Mouse (Mus musculus) CD8-positive naive resting alpha-beta T cell, adult 57 days (primary cell): Measurements from ENCODE around the gene Ube2l3. TPM values are rescaled to one million over a fixed set of nuclear protein-coding genes. Genes with fewer than 3 reads are reported as not detected.

Experiments
- total RNA-seq: library from RNA; stranded (reverse); gene quantifications from one replicate; pipeline ENCODE4 v1.2.4, GENCODE M21; 2023

Gene Ube2l3
- 95.6 TPM for total RNA-seq

GRCm38 (mm10) chr16:17202549-17202948 is at the start of gene Ube2l3:
Gene Ube2l3, minus strand, starts transcription at chr16:17202649.

DNA sequence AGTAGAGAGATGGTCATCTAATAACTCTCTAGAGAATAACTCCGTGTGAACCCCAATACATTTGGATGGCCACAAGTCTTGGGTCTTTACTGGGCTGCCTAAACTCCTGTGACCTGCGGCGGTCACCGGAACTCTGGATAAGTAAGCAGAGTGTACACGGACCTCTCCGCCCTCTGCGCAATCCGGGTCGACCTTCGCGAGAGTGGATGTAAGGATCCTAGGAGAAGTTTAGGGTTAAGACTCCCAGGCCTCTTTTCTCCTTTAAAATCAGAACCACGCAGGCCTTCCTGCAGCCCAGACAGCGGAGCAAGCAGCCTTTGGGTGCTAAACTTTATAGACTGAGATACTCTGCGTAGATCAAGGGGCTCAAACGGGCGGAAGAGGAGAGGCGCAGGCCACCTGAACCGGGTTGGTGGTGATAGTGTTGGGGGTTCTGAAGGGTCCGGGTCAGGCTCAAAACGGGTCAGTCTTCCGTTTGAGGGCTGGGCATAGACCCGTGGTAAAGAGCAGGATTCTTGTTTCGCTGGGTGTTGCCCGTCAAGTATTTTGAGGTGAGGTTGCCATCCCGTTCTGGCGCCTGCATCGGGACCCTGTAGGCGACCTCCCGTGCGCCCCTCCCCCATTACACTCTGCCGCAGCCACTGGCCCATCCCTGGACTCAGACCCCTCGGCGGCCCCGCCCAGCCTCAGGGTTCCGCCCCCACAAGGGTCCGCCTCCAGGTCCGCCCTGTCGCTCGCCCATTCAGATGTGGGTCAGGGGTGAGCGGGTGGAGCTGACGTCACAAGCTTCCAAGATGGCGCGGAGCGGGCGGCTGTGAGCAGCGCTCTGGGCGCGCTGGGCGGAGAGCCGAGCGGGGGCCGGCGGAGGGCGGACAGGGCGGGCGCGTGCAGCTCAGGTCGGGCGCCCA is 30.6 kb upstream of the Ube2l3 start, which contains the start of gene Hic2:
Gene Hic2, plus strand, starts transcription at position 779 of the 908 bp plus-strand sequence.

DNA sequence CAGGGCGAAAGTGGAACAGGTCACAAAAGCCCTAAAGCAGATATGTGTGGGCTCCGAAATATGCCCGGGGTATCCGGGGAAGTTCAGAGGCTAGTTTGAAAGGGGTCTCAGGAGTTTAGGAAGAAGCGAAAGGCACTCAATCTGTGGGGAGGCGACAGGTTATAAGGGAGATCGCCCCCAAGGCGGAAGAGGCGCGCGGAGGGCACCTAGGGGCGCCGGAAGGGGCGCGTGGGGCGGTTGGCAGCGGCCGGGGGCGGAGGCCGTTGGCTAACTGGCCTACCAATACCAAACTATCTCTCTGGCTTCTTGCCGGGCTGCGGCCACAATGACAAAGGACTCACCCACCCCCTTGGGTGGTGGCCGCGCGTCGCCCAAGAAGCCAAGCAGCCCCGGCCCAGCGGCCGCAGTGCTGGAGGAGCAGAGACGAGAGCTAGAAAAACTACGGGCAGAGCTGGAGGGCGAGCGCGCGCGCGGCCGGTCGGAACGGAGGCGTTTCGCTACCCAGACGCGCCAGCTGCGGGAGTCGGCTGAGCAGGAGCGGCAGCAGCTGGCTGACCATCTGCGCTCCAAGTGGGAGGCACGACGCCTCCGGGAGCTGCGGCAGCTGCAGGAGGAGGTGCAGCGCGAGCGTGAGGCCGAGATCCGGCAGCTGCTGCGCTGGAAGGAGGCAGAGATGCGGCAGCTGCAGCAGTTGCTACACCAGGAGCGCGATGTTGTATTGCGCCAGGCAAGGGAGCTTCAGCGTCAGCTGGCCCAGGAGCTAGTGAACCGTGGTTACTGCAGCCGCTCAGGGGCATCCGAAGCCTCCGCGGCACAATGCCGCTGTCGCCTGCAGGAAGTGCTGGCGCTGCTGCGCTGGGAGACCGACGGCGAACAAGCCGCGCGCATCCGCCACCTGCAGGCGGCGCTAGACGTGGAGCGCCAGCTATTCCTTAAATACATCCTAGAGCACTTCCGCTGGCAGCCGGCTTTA is 6.2 kb upstream of the Ube2l3 start, which contains the start of gene Rimbp3:
Gene Rimbp3, plus strand, starts transcription at position 215 of the 973 bp plus-strand sequence.

GRCm38 (mm10) chr16:17146772-17147235 is 55.6 kb downstream of the Ube2l3 start, which contains the start of gene Ccdc116:
Gene Ccdc116, minus strand, starts transcription at chr16:17147229.

GRCm38 (mm10) chr16:17144339-17144738 is 58.1 kb downstream of the Ube2l3 start, which contains the start of gene Ydjc:
Gene Ydjc, plus strand, starts transcription at chr16:17144621.

GRCm38 (mm10) chr16:17132089-17132905 is 70.2 kb downstream of the Ube2l3 start, which contains the start of gene Sdf2l1:
Gene Sdf2l1, minus strand, starts transcription at chr16:17132383.

GRCm38 (mm10) chr16:17124871-17125520 is 77.5 kb downstream of the Ube2l3 start, which contains the start of gene 2610318N02Rik:
Gene 2610318N02Rik, minus strand, starts transcription at chr16:17125167.

GRCm38 (mm10) chr16:17110771-17111743 is 91.4 kb downstream of the Ube2l3 start, which contains the start of gene Ppil2:
Gene Ppil2, minus strand, starts transcription at chr16:17111257.

Other genes starting within 250 kb of the Ube2l3 start
- 163 TPM for gene Mapk1, start 219.3 kb downstream of the Ube2l3 start, total RNA-seq
- gene Ypel1, start 133.0 kb downstream of the Ube2l3 start, total RNA-seq = 1.4 TPM
- gene Ppil2, start 91.4 kb downstream of the Ube2l3 start, total RNA-seq = 125 TPM
- gene 2610318N02Rik, start 77.5 kb downstream of the Ube2l3 start, total RNA-seq = 6.1 TPM
- gene Sdf2l1, start 70.3 kb downstream of the Ube2l3 start, total RNA-seq = 14.4 TPM
- gene Ydjc, start 58.0 kb downstream of the Ube2l3 start, total RNA-seq = 5.9 TPM
- gene Ccdc116, start 55.4 kb downstream of the Ube2l3 start, total RNA-seq = 0.89 TPM
- gene Rimbp3, start 6.0 kb upstream of the Ube2l3 start, total RNA-seq = 0.37 TPM
- gene Hic2, start 30.9 kb upstream of the Ube2l3 start, total RNA-seq = 5.5 TPM
- 26.1 TPM for gene Tmem191c, start 73.4 kb upstream of the Ube2l3 start, total RNA-seq
- not detected for gene Serpind1, start 128.7 kb upstream of the Ube2l3 start, total RNA-seq
- 20.9 TPM for gene Snap29, start 203.3 kb upstream of the Ube2l3 start, total RNA-seq
- 107 TPM for gene Pi4ka, start 203.7 kb upstream of the Ube2l3 start, total RNA-seq
- gene Crkl, start 249.3 kb upstream of the Ube2l3 start, total RNA-seq = 50.7 TPM